ENCODE assay signal across 17 mouse cellular contexts in genomic region chr12:79241985-79242384, GRCm38 (mm10).
"Had no signal": no experiment of that assay in that cellular context is flagged by ENCODE, and none has a peak within 500 bp of the region (broad histone marks: within the 10 kb centered on the region; RNA-seq: fewer than 3 reads in every experiment).

No protein-coding gene starts in this region.

- H3K4me3 ChIP-seq: lung, embryonic 15.5 days; megakaryocyte, embryonic 14.5 days; midbrain, embryonic 13.5 days; midbrain, embryonic 15.5 days; neural tube, embryonic 12.5 days; stomach, embryonic 15.5 days had no signal

- H3K9ac ChIP-seq: lung, embryonic 15.5 days; midbrain, embryonic 13.5 days; midbrain, embryonic 15.5 days; neural tube, embryonic 12.5 days; stomach, embryonic 15.5 days had no signal

- H3K27ac ChIP-seq: lung, embryonic 15.5 days; macrophage; midbrain, embryonic 13.5 days; midbrain, embryonic 15.5 days; neural tube, embryonic 12.5 days; stomach, embryonic 15.5 days; stomach, postnatal 0 days had no signal

- H3K4me1 ChIP-seq: lung, embryonic 15.5 days; megakaryocyte, embryonic 14.5 days; midbrain, embryonic 13.5 days; midbrain, embryonic 15.5 days; neural tube, embryonic 12.5 days; stomach, embryonic 15.5 days had no signal

- H3K4me2 ChIP-seq: lung, embryonic 15.5 days; midbrain, embryonic 11.5 days; midbrain, embryonic 13.5 days; midbrain, embryonic 15.5 days; neural tube, embryonic 12.5 days; stomach, embryonic 15.5 days had no signal

- DNase-seq: lung, adult 2 months; lung, postnatal 14 days; lung, postnatal 36 days; right cerebral cortex, postnatal 14 days; thymus, adult 2 months; thymus, postnatal 25 days; thymus, postnatal 4 days had no signal

- H3K9me3 ChIP-seq: lung, embryonic 15.5 days; megakaryocyte, embryonic 14.5 days; midbrain, embryonic 13.5 days; midbrain, embryonic 15.5 days; neural tube, embryonic 12.5 days; stomach, embryonic 15.5 days had no signal

- H3K27me3 ChIP-seq: lung, embryonic 15.5 days; megakaryocyte, embryonic 14.5 days; midbrain, embryonic 13.5 days; midbrain, embryonic 15.5 days; neural tube, embryonic 12.5 days; stomach, embryonic 15.5 days had no signal

- ATAC-seq: lung, postnatal 0 days; midbrain, embryonic 13.5 days; midbrain, embryonic 15.5 days had no signal
